Mouse (Mus musculus) intestine, postnatal 0 days (tissue): ENCODE data around the gene Mmp13. TPM values are rescaled to one million over a fixed set of nuclear protein-coding genes. Genes with fewer than 3 reads are reported as not detected.

ENCODE experiments used
- ATAC-seq: fragments of 200-750 bp; cut with Nextera tagmentation; 2 replicates; pipeline ENCODE4 v1.8.0; 2017; ENCODE audit warnings: mild to moderate bottlenecking, moderate TSS enrichment, moderate library complexity
- H3K27ac ChIP-seq: fragments of 300-500 bp; sonication (generic); 2 replicates; pipeline ENCODE4 v1.5.1; 2014; ENCODE audit warnings: mild to moderate bottlenecking, low read depth, low read length, moderate library complexity
- H3K27me3 ChIP-seq: fragments of 300-500 bp; sonication (generic); replicated peaks from 2 replicates; pipeline ENCODE4 v1.6.1; 2014; ENCODE audit warnings: low read length, mixed read lengths; ENCODE audit not compliant: control insufficient read depth, insufficient read depth
- H3K36me3 ChIP-seq: fragments of 300-500 bp; sonication (generic); 2 replicates; pipeline ENCODE4 v1.6.1; 2014; ENCODE audit warnings: mild to moderate bottlenecking, moderate library complexity; ENCODE audit not compliant: control insufficient read depth, insufficient read depth
- H3K4me1 ChIP-seq: fragments of 300-500 bp; sonication (generic); replicated peaks from 2 replicates; pipeline ENCODE4 v1.6.1; 2014; ENCODE audit warnings: antibody characterized with exemption, low read length, mixed read lengths; ENCODE audit not compliant: control insufficient read depth, insufficient read depth
- H3K4me2 ChIP-seq: fragments of 300-500 bp; sonication (generic); replicated peaks from 2 replicates; pipeline ENCODE4 v1.6.1; 2014; ENCODE audit warnings: low read depth, mild to moderate bottlenecking, moderate library complexity
- H3K4me3 ChIP-seq: fragments of 300-500 bp; sonication (generic); 2 replicates; pipeline ENCODE4 v1.5.1; 2014; ENCODE audit warnings: low read depth, low read length
- H3K9ac ChIP-seq: fragments of 300-500 bp; sonication (generic); 2 replicates; pipeline ENCODE4 v1.6.1; 2014; ENCODE audit warnings: mild to moderate bottlenecking, low read depth, low read length
- H3K9me3 ChIP-seq: fragments of 300-500 bp; sonication (generic); 2 replicates; pipeline ENCODE4 v1.6.1; 2016; ENCODE audit warnings: mixed run types; ENCODE audit not compliant: control insufficient read depth
- CTCF ChIP-seq: sonication (generic); IDR thresholded peaks from 2 replicates; pipeline ENCODE4 v1.5.1; 2016; ENCODE audit warnings: low read depth, mild to moderate bottlenecking, control low read depth, antibody characterized with exemption, moderate library complexity
- WGBS: fragments of 180-500 bp; shearing (Covaris S2); extraction: QIAGEN DNeasy Blood & Tissue Kit; methylation state at CpG from one replicate; pipeline ENCODE4 v1.1.7; 2014; 5-methylcytosine and 5-hydroxymethylcytosine counted together
- polyA plus RNA-seq: library from polyadenylated mRNA; unstranded; fragments of >200 nt; fragmentation: Nextera tagmentation; extraction: Ambion mirVana; gene quantifications from 2 replicates; pipeline ENCODE4 v1.2.1, GENCODE M21; 2015

The Mmp13 gene
- polyA plus RNA-seq, result 1.7 and 1.9 TPM in 2 replicates

- ATAC-seq, result no peak
- Histone ChIP-seq H3K36me3 (no peaks in the 10 kb centered on the region), H3K9me3 (no peaks in the 10 kb centered on the region), H3K27me3 (no peaks in the 10 kb centered on the region), H3K4me3 (no peak within 1 kb of the TSS), H3K4me1 (no peaks in the 10 kb centered on the region), H3K4me2 (no peak within 1 kb of the TSS), H3K27ac (no peak within 1 kb of the TSS), H3K9ac (no peak within 1 kb of the TSS)
- no peak for TF ChIP-seq CTCF
- WGBS, result 60% methylated on average over 1 of the region's 1 CpGs
These were observed at the start of gene Mmp13 for GRCm38 (mm10) chr9:7272214-7272613. Mmp13 (plus strand) TSS chr9:7272514.

GRCm38 (mm10) chr9:7238619-7239018 is 33.7 kb upstream of the Mmp13 start:
- Histone ChIP-seq H3K4me2 (no peak overlapping the region), H3K4me3 (no peak overlapping the region), H3K9me3 (no peaks in the 10 kb centered on the region), H3K9ac (no peak overlapping the region), H3K36me3 (no peaks in the 10 kb centered on the region), H3K4me1 (no peaks in the 10 kb centered on the region), H3K27ac (no peak overlapping the region), H3K27me3 (no peaks in the 10 kb centered on the region)
- no peak for ATAC-seq
- no peak for TF ChIP-seq CTCF
- WGBS, result 94% methylated on average over 1 of the region's 1 CpGs

DNA sequence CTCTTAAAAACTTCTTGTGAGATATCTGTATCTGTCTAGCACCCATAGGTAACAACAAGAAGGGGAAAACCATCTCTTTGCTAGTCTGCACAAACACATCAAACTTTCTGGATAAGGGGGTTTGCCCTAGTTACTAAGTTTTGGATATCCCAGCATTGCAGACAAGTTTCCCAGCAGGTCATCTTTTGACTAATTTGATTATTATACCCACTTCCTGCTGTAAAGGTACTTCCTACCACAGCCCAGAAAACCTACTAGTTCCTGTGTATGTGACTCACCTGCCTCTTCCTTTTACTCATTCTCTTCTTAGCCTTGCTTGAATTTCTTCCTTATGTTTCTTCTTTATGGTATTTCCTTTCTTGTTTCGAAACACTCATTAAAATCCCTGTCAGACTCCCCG is 32.3 kb upstream of the Mmp13 start:
- Histone ChIP-seq H3K4me3 (no peak overlapping the region), H3K9me3 (no peaks in the 10 kb centered on the region), H3K4me1 (no peaks in the 10 kb centered on the region), H3K4me2 (no peak overlapping the region), H3K9ac (no peak overlapping the region), H3K36me3 (no peaks in the 10 kb centered on the region), H3K27me3 (no peaks in the 10 kb centered on the region), H3K27ac (no peak overlapping the region)
- no peak for ATAC-seq
- WGBS, result 81% methylated on average over 2 of the region's 2 CpGs
- no peak for TF ChIP-seq CTCF

- H3K36me3 ChIP-seq, result no peaks in the 10 kb centered on the region
- no peaks in the 10 kb centered on the region for H3K9me3 ChIP-seq
- H3K4me1 ChIP-seq, result no peaks in the 10 kb centered on the region
- ATAC-seq, result no peak
- TF ChIP-seq CTCF, result no peak
- H3K27me3 ChIP-seq, result no peaks in the 10 kb centered on the region
- H3K4me3 ChIP-seq, result no peak overlapping the region
- H3K4me2 ChIP-seq, result no peak overlapping the region
- 60% methylated on average over 1 of the region's 1 CpGs for WGBS
- H3K9ac ChIP-seq, result no peak overlapping the region
- H3K27ac ChIP-seq, result no peak overlapping the region
These were observed 19.3 kb upstream of the Mmp13 start for GRCm38 (mm10) chr9:7252797-7253654.

GRCm38 (mm10) chr9:7261667-7262066 is 10.6 kb upstream of the Mmp13 start:
- Histone ChIP-seq H3K27me3 (no peaks in the 10 kb centered on the region), H3K4me3 (no peak overlapping the region), H3K9me3 (no peaks in the 10 kb centered on the region), H3K4me2 (no peak overlapping the region), H3K4me1 (no peaks in the 10 kb centered on the region), H3K9ac (no peak overlapping the region), H3K36me3 (no peaks in the 10 kb centered on the region), H3K27ac (no peak overlapping the region)
- TF ChIP-seq CTCF, result no peak
- ATAC-seq, result no peak
- WGBS, result 80% methylated on average over 1 of the region's 1 CpGs

DNA sequence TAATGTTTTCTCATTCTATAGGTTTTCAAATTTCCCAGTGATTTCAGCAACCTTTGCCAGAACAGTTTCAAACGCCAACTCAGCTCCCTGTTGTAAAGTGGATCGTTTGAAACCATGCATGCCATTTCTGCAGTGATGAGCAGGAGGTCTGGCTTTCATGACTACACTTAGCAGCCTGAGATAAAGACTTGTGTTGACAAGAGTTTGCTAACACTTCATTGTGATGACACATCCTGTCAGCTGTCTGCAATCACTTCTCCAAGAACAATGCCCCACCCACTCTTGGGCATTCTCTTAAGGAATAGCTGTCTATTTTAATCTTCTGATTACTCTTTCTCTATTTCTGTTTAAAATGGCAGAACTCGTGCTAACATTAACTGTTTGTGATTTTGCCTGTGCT is 2.2 kb upstream of the Mmp13 start:
- 39% methylated on average over 3 of the region's 3 CpGs for WGBS
- H3K36me3 ChIP-seq, result no peaks in the 10 kb centered on the region
- no peaks in the 10 kb centered on the region for H3K9me3 ChIP-seq
- no peak overlapping the region for H3K27ac ChIP-seq
- H3K4me2 ChIP-seq, result no peak overlapping the region
- H3K27me3 ChIP-seq, result no peaks in the 10 kb centered on the region
- no peak for TF ChIP-seq CTCF
- no peak overlapping the region for H3K9ac ChIP-seq
- no peaks in the 10 kb centered on the region for H3K4me1 ChIP-seq
- ATAC-seq, result no peak
- H3K4me3 ChIP-seq, result no peak overlapping the region
